Mouse (Mus musculus) intestine, embryonic 14.5 days (tissue): ENCODE results near the gene Ptpro. TPM values are rescaled to one million over a fixed set of nuclear protein-coding genes. Genes with fewer than 3 reads are reported as not detected.

Experiments
- ATAC-seq: fragments of 200-750 bp; cut with Nextera tagmentation; replicated peaks from 2 replicates; pipeline ENCODE4 v1.8.0; 2017; ENCODE audit warnings: low read depth, moderate number of reproducible peaks, moderate TSS enrichment, moderate library complexity; ENCODE audit not compliant: low FRiP score, low TSS enrichment
- DNase-seq: peaks from one replicate; pipeline ENCODE4 v3.0.0-alpha.2; 2018; ENCODE audit warnings: low spot score
- H3K27ac ChIP-seq: fragments of 300-500 bp; sonication (generic); 2 replicates; pipeline ENCODE4 v1.5.1; 2014; ENCODE audit warnings: low read depth, mild to moderate bottlenecking, control low read depth
- H3K27me3 ChIP-seq: fragments of 300-500 bp; sonication (generic); replicated peaks from 2 replicates; pipeline ENCODE4 v1.6.1; 2014; ENCODE audit warnings: low read length, control low read depth; ENCODE audit not compliant: control insufficient read depth, insufficient read depth
- H3K36me3 ChIP-seq: fragments of 300-500 bp; sonication (generic); 2 replicates; pipeline ENCODE4 v1.6.1; 2014; ENCODE audit warnings: low read length, control low read depth; ENCODE audit not compliant: control insufficient read depth, insufficient read depth
- H3K4me1 ChIP-seq: fragments of 300-500 bp; sonication (generic); replicated peaks from 2 replicates; pipeline ENCODE4 v1.6.1; 2014; ENCODE audit warnings: low read length, control low read depth, mixed read lengths; ENCODE audit not compliant: control insufficient read depth, insufficient read depth
- H3K4me2 ChIP-seq: fragments of 300-500 bp; sonication (generic); 2 replicates; pipeline ENCODE4 v1.6.1; 2014; ENCODE audit warnings: low read length
- H3K4me3 ChIP-seq: fragments of 300-500 bp; sonication (generic); 2 replicates; pipeline ENCODE4 v1.5.1; 2014; ENCODE audit warnings: low read depth, low read length, control low read depth, mixed read lengths
- H3K9ac ChIP-seq: fragments of 300-500 bp; sonication (generic); 2 replicates; pipeline ENCODE4 v1.6.1; 2014; ENCODE audit warnings: mild to moderate bottlenecking, low read length
- H3K9me3 ChIP-seq: fragments of 300-500 bp; sonication (generic); 2 replicates; pipeline ENCODE4 v1.6.1; 2016; ENCODE audit warnings: low read length, control low read depth; ENCODE audit not compliant: control insufficient read depth
- WGBS: fragments of 180-500 bp; shearing (Covaris S2); extraction: QIAGEN DNeasy Blood & Tissue Kit; methylation state at CpG from one replicate; pipeline ENCODE4 v1.1.7; 2014; 5-methylcytosine and 5-hydroxymethylcytosine counted together
- polyA plus RNA-seq: library from polyadenylated mRNA; unstranded; fragments of >200 nt; fragmentation: Nextera tagmentation; extraction: Ambion mirVana; gene quantifications from 2 replicates; pipeline ENCODE4 v1.2.1, GENCODE M21; 2014

Ptpro gene
- polyA plus RNA-seq, 1 experiment from 2014 or later, result 3.6 TPM

DNA sequence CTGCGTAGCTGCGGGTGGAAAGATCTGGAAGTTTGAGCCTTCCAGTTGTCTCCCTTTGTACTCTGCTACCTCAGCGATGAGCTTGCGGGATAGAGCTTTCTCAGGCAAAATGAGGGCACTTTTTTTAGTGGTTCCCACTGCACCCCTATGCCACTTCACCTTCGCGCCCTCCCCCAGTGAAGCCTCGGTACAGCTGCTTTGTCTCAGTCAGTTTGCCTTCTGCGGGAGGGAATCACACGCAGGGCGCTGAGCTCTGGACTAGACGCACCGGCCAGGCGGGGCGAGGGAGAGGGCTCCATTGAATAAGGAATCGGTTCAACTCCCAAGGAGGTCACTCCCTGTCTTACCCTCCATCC is 746 bp downstream of the Ptpro start:
- 2% methylated on average over 15 of the region's 15 CpGs for WGBS
- no peaks in the 10 kb centered on the region for H3K9me3 ChIP-seq
- ATAC-seq, result 0 out of 2 replicates have a peak, but pooled peaks have one; percentile 36
- H3K27ac ChIP-seq, result no peak overlapping the region
- peak overlapping the region; percentile 38 for H3K9ac ChIP-seq
- H3K4me3 ChIP-seq, result peak overlapping the region; percentile 41
- peak overlapping the region; percentile 85 for H3K4me2 ChIP-seq
- no peaks in the 10 kb centered on the region; the same call in 1 of the 2 replicates for H3K4me1 ChIP-seq
- DNase-seq, result peak; percentile 58
- H3K36me3 ChIP-seq, result no peaks in the 10 kb centered on the region
- peaks cover 32% of the 10 kb centered on the region for H3K27me3 ChIP-seq

GRCm38 (mm10) chr6:137253415-137253814 is 1.3 kb downstream of the Ptpro start:
- no peak for ATAC-seq
- Histone ChIP-seq H3K4me1 (no peaks in the 10 kb centered on the region; the same call in 1 of the 2 replicates), H3K4me3 (no peak overlapping the region; the same call in 1 of the 2 replicates), H3K4me2 (0 out of 2 replicates have a peak overlapping the region, but pooled peaks have one; percentile 85), H3K36me3 (no peaks in the 10 kb centered on the region), H3K9me3 (no peaks in the 10 kb centered on the region), H3K27ac (no peak overlapping the region), H3K27me3 (peaks cover 32% of the 10 kb centered on the region), H3K9ac (no peak overlapping the region)
- DNase-seq, result peak; percentile 59
- WGBS, result 9% methylated on average over 7 of the region's 7 CpGs

DNA sequence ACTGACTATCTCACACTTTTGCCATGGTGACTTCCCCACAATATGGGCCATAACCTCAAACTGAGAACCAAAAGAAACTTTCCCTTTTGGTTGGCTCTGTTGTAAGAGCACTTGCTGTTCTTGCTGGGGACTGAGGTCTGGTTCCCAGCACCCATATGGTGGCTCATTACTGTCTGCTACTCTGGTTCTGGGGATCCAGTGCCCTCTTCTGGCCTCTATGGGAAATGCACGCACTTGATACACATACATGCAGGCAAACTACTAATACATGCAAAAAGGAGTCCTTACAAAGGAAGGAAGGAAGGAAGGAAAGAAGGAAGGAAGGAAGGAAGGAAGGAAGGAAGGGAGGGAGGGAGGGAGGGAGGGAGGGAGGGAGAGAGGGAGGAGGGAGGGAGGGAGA is 8.9 kb downstream of the Ptpro start:
- 100% methylated on average over 1 of the region's 1 CpGs for WGBS
- Histone ChIP-seq H3K4me2 (no peak overlapping the region), H3K36me3 (no peaks in the 10 kb centered on the region), H3K9me3 (peaks cover 5% of the 10 kb centered on the region; the same call in 1 of the 2 replicates), H3K4me3 (no peak overlapping the region), H3K9ac (no peak overlapping the region), H3K27ac (no peak overlapping the region), H3K4me1 (no peaks in the 10 kb centered on the region), H3K27me3 (no peaks in the 10 kb centered on the region)
- ATAC-seq, result no peak
- no peak for DNase-seq

GRCm38 (mm10) chr6:137262087-137262486 is 10.0 kb downstream of the Ptpro start:
- Histone ChIP-seq H3K36me3 (no peaks in the 10 kb centered on the region), H3K27me3 (no peaks in the 10 kb centered on the region), H3K9ac (no peak overlapping the region), H3K4me1 (no peaks in the 10 kb centered on the region), H3K27ac (no peak overlapping the region), H3K4me3 (no peak overlapping the region), H3K9me3 (peaks cover 5% of the 10 kb centered on the region; the same call in 1 of the 2 replicates), H3K4me2 (no peak overlapping the region)
- no peak for ATAC-seq
- DNase-seq, result no peak
- WGBS, result 58% methylated on average over 3 of the region's 3 CpGs

DNA sequence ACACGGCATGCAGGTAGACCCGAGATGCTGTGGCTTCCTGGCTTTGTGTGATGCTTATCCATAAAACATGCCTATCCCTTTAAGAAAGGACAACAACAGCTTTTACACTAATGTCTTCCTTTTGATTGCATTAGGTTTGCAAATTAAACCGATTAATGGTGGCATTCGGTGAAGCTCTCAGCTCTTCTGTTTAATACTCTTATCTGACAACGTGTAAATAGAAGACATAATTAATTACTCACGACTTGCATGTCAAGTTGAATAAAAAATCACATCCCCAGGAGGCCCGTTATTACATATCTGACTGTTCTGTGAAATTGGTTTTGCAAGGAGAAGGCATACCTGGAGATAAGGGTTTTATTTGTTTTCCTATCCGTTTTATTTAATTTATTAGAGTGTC is 15.9 kb downstream of the Ptpro start:
- ATAC-seq (no peak), DNase-seq (no peak)
- no peak overlapping the region for H3K9ac ChIP-seq
- no peaks in the 10 kb centered on the region for H3K4me1 ChIP-seq
- no peak overlapping the region for H3K4me3 ChIP-seq
- no peak overlapping the region for H3K4me2 ChIP-seq
- H3K36me3 ChIP-seq, result no peaks in the 10 kb centered on the region
- no peak overlapping the region for H3K27ac ChIP-seq
- no peaks in the 10 kb centered on the region for H3K27me3 ChIP-seq
- no peaks in the 10 kb centered on the region for H3K9me3 ChIP-seq
- 71% methylated on average over 8 of the region's 8 CpGs for WGBS

- H3K4me3 ChIP-seq, result no peak overlapping the region
- no peaks in the 10 kb centered on the region for H3K4me1 ChIP-seq
- H3K9ac ChIP-seq, result no peak overlapping the region
- ATAC-seq (no peak), DNase-seq (no peak)
- 80% methylated on average over 10 of the region's 10 CpGs for WGBS
- no peaks in the 10 kb centered on the region for H3K27me3 ChIP-seq
- no peaks in the 10 kb centered on the region for H3K9me3 ChIP-seq
- no peak overlapping the region for H3K4me2 ChIP-seq
- no peaks in the 10 kb centered on the region for H3K36me3 ChIP-seq
- no peak overlapping the region for H3K27ac ChIP-seq
Observed at GRCm38 (mm10) chr6:137268592-137268991, 16.5 kb downstream of the Ptpro start.

DNA sequence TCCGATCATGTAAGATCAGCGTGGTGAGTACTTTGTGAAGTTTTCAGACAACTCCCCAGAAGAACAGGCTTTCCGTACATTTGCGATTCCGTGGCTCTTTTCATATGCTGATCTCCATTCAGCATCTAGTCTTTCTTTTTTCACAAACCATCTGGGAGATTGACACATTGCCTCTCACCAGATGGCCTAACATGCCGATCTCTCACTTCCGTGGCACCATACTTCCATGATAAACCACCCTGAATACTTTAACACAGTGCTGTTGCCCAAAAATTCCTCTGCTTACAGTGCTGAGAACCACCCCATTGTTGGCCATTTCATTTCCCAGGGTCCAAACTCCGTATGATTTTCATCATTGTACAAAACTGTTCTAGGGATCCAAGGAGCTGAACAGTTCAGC is 20.4 kb downstream of the Ptpro start:
- no peak for DNase-seq
- H3K4me3 ChIP-seq, result no peak overlapping the region
- no peaks in the 10 kb centered on the region for H3K27me3 ChIP-seq
- H3K9me3 ChIP-seq, result no peaks in the 10 kb centered on the region
- no peak overlapping the region for H3K4me2 ChIP-seq
- no peak overlapping the region for H3K27ac ChIP-seq
- 92% methylated on average over 8 of the region's 8 CpGs for WGBS
- H3K4me1 ChIP-seq, result no peaks in the 10 kb centered on the region
- no peak for ATAC-seq
- H3K36me3 ChIP-seq, result no peaks in the 10 kb centered on the region
- no peak overlapping the region for H3K9ac ChIP-seq

DNA sequence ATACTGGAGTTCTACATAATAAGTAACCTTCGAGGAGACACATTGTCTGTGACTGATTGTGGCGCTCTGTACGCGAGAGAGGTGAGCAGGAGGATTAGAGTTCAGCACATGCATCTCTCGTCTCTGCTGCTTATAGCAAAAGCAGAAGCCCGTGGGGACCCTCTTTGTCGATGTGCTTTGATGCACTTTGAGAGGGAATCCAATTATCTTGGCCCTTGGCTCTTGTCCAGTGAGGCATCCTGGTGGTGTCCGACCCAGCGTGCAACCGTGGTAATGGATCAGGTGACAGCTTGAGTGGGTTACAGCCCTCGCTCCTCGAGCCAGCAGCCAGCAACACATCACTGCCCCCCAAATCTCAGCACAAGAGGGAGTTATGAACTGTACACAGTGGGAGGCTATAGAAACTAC is 25.5 kb downstream of the Ptpro start:
- no peaks in the 10 kb centered on the region for H3K27me3 ChIP-seq
- 63% methylated on average over 12 of the region's 12 CpGs for WGBS
- no peak overlapping the region for H3K27ac ChIP-seq
- H3K4me1 ChIP-seq, result no peaks in the 10 kb centered on the region
- no peaks in the 10 kb centered on the region for H3K36me3 ChIP-seq
- H3K4me2 ChIP-seq, result no peak overlapping the region
- H3K4me3 ChIP-seq, result no peak overlapping the region
- H3K9ac ChIP-seq, result no peak overlapping the region
- ATAC-seq (no peak), DNase-seq (no peak)
- H3K9me3 ChIP-seq, result no peaks in the 10 kb centered on the region

GRCm38 (mm10) chr6:137279576-137279975 is 27.5 kb downstream of the Ptpro start:
- 78% methylated on average over 7 of the region's 7 CpGs for WGBS
- Histone ChIP-seq H3K9ac (no peak overlapping the region), H3K27me3 (no peaks in the 10 kb centered on the region), H3K36me3 (no peaks in the 10 kb centered on the region), H3K9me3 (no peaks in the 10 kb centered on the region), H3K4me1 (no peaks in the 10 kb centered on the region), H3K4me2 (no peak overlapping the region), H3K4me3 (no peak overlapping the region), H3K27ac (no peak overlapping the region)
- ATAC-seq, result no peak
- DNase-seq, result no peak
